Mouse (Mus musculus): ENCODE measurements around the gene Stard5. TPM values are rescaled to one million over a fixed set of nuclear protein-coding genes. Genes with fewer than 3 reads are reported as not detected.

Gene Stard5
- total RNA-seq, 2 experiments from 2014 or later: 1.3 to 3.5 TPM

- ATAC-seq (replicated peaks; ENCODE audit: low FRiP score, poor library complexity, severe bottlenecking): no peak
Measured at GRCm38 (mm10) chr7:83660273-83660691, 28.5 kb downstream of the Stard5 start.

GRCm38 (mm10) chr7:83661031-83661430 lies 29.3 kb downstream of the Stard5 start:
- no peak for ATAC-seq (replicated peaks; ENCODE audit: low FRiP score, poor library complexity, severe bottlenecking)

GRCm38 (mm10) chr7:83661763-83662162 lies 30.0 kb downstream of the Stard5 start:
- ATAC-seq (replicated peaks; ENCODE audit: low FRiP score, poor library complexity, severe bottlenecking): no peak

- ATAC-seq (replicated peaks; ENCODE audit: low FRiP score, poor library complexity, severe bottlenecking): no peak
Measured at GRCm38 (mm10) chr7:83662711-83663375, 31.1 kb downstream of the Stard5 start.

GRCm38 (mm10) chr7:83666087-83666595 lies 34.4 kb downstream of the Stard5 start:
- no peak for ATAC-seq (replicated peaks; ENCODE audit: low FRiP score, poor library complexity, severe bottlenecking)

GRCm38 (mm10) chr7:83667936-83668645 lies 36.3 kb downstream of the Stard5 start:
- ATAC-seq (replicated peaks; ENCODE audit: low FRiP score, poor library complexity, severe bottlenecking): no peak

GRCm38 (mm10) chr7:83668724-83669123 lies 37.0 kb downstream of the Stard5 start:
- no peak for ATAC-seq (replicated peaks; ENCODE audit: low FRiP score, poor library complexity, severe bottlenecking)

GRCm38 (mm10) chr7:83671573-83671972 lies 39.8 kb downstream of the Stard5 start:
- no peak for ATAC-seq (replicated peaks; ENCODE audit: low FRiP score, poor library complexity, severe bottlenecking)

- no peak for ATAC-seq (replicated peaks; ENCODE audit: low FRiP score, poor library complexity, severe bottlenecking)
Measured at GRCm38 (mm10) chr7:83675545-83676254, 43.9 kb downstream of the Stard5 start.

GRCm38 (mm10) chr7:83677296-83677695 lies 45.5 kb downstream of the Stard5 start:
- ATAC-seq (replicated peaks; ENCODE audit: low FRiP score, poor library complexity, severe bottlenecking): no peak

GRCm38 (mm10) chr7:83678506-83678905 lies 46.7 kb downstream of the Stard5 start:
- ATAC-seq (replicated peaks; ENCODE audit: low FRiP score, poor library complexity, severe bottlenecking): no peak

- no peak for ATAC-seq (replicated peaks; ENCODE audit: low FRiP score, poor library complexity, severe bottlenecking)
Measured at GRCm38 (mm10) chr7:83682640-83683274, 51.0 kb downstream of the Stard5 start.

GRCm38 (mm10) chr7:83695449-83696212 lies 63.9 kb downstream of the Stard5 start:
- ATAC-seq (replicated peaks; ENCODE audit: low FRiP score, poor library complexity, severe bottlenecking): 0 out of 2 replicates have a peak, but pooled peaks have one; percentile 64

GRCm38 (mm10) chr7:83699066-83699745 lies 67.4 kb downstream of the Stard5 start:
- ATAC-seq (replicated peaks; ENCODE audit: low FRiP score, poor library complexity, severe bottlenecking): no peak

Other genes with a start within 250 kb of the Stard5 start
- gene Tmc3, start 47.0 kb upstream of the Stard5 start, total RNA-seq (2015; ENCODE audit: low replicate concordance): 2.9 and 10.2 TPM in 2 replicates
- 8.8 and 12.2 TPM in 2 replicates for gene Tmc3, start 47.0 kb upstream of the Stard5 start, total RNA-seq (2017; ENCODE audit: low replicate concordance)
- gene Il16, start 113.8 kb downstream of the Stard5 start, total RNA-seq (2015; ENCODE audit: low replicate concordance): 11.1 and 14.0 TPM in 2 replicates
- gene Il16, start 113.8 kb downstream of the Stard5 start, total RNA-seq (2017; ENCODE audit: low replicate concordance): 24.1 and 27.3 TPM in 2 replicates
- gene Cfap161, start 162.9 kb downstream of the Stard5 start, total RNA-seq (2015; ENCODE audit: low replicate concordance): not detected in 2 replicates
- not detected in 2 replicates for gene Cfap161, start 162.9 kb downstream of the Stard5 start, total RNA-seq (2017; ENCODE audit: low replicate concordance)

Data from erythroblast, adult 5-6 weeks (primary cell).